Mouse (Mus musculus) cerebellum, adult 2 months (tissue): ENCODE data around the gene Vcp.

Experiments
- CTCF ChIP-seq: fragments of 200-500 bp; IDR thresholded peaks from 2 replicates; pipeline ENCODE4 v1.5.1; 2011; ENCODE audit warnings: low read depth, mild to moderate bottlenecking, control low read depth, low read length, moderate library complexity, borderline replicate concordance; ENCODE audit not compliant: insufficient read depth
- POLR2A ChIP-seq: fragments of 200-500 bp; IDR thresholded peaks from 2 replicates; pipeline ENCODE4 v1.6.1; 2011; ENCODE audit warnings: low read length, control low read depth, borderline replicate concordance; ENCODE audit not compliant: insufficient read depth

DNA sequence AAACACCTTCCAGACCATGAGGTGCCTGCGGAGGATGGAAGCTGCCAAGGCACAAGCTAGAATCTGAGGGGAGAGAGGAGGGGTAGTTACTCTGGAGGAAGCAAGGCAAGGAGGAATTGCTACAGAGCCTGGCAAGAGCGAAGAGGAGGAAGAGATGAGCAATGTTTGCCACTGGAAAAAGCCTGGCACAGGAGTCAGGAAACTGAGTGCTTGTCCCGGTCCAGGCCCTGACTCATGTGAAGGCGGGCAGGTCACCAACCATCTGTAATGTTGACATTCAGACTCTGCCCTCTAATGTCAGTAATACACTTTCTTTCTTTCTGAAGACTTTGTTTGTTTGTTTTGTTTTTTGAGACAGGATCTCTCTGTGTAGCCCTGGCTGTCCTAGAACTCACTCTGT, 17.8 kb upstream of the Vcp start:
- TF ChIP-seq CTCF (no peak), POLR2A (no peak)
